Mouse (Mus musculus) limb, embryonic 14.5 days (tissue): ENCODE measurements around the gene Camk2g. TPM values are rescaled to one million over a fixed set of nuclear protein-coding genes. Genes with fewer than 3 reads are reported as not detected.

ENCODE experiments used
- ATAC-seq: fragments of 200-750 bp; cut with Nextera tagmentation; 2 replicates; pipeline ENCODE4 v1.8.0; 2017; ENCODE audit warnings: low read depth, moderate number of reproducible peaks, moderate TSS enrichment; ENCODE audit not compliant: low FRiP score
- DNase-seq: peaks from one replicate; pipeline ENCODE4 v3.0.0-alpha.2; 2015; ENCODE audit warnings: low spot score
- H3K27ac ChIP-seq: fragments of 300-500 bp; sonication (generic); replicated peaks from 2 replicates; pipeline ENCODE4 v1.5.1; 2014; ENCODE audit warnings: low read depth, mild to moderate bottlenecking, low read length, moderate library complexity, mixed read lengths
- H3K27me3 ChIP-seq: fragments of 300-500 bp; sonication (generic); 2 replicates; pipeline ENCODE4 v1.6.1; 2014; ENCODE audit warnings: low read length, mixed read lengths; ENCODE audit not compliant: control insufficient read depth, insufficient read depth
- H3K36me3 ChIP-seq: fragments of 300-500 bp; sonication (generic); 2 replicates; pipeline ENCODE4 v1.6.1; 2014; ENCODE audit warnings: mild to moderate bottlenecking, low read length, moderate library complexity, mixed read lengths; ENCODE audit not compliant: control insufficient read depth, insufficient read depth
- H3K4me1 ChIP-seq: fragments of 300-500 bp; sonication (generic); 2 replicates; pipeline ENCODE4 v1.6.1; 2014; ENCODE audit warnings: antibody characterized with exemption, low read length, mixed read lengths; ENCODE audit not compliant: control insufficient read depth, insufficient read depth
- H3K4me2 ChIP-seq: fragments of 300-500 bp; sonication (generic); replicated peaks from 2 replicates; pipeline ENCODE4 v1.6.1; 2014; ENCODE audit warnings: low read depth, mild to moderate bottlenecking, low read length, moderate library complexity; ENCODE audit not compliant: severe bottlenecking
- H3K4me3 ChIP-seq: fragments of 300-500 bp; sonication (generic); replicated peaks from 2 replicates; pipeline ENCODE4 v1.5.1; 2014; ENCODE audit warnings: low read length
- H3K9ac ChIP-seq: fragments of 300-500 bp; sonication (generic); 2 replicates; pipeline ENCODE4 v1.6.1; 2014; ENCODE audit warnings: mild to moderate bottlenecking, low read depth, low read length, moderate library complexity; ENCODE audit not compliant: severe bottlenecking
- H3K9me3 ChIP-seq: fragments of 300-500 bp; sonication (generic); 2 replicates; pipeline ENCODE4 v1.6.1; 2016; ENCODE audit warnings: low read length; ENCODE audit not compliant: control insufficient read depth
- POLR2A ChIP-seq: fragments of 200-500 bp; IDR thresholded peaks from 2 replicates; pipeline ENCODE4 v1.8.0; 2012; ENCODE audit warnings: inconsistent platforms, mild to moderate bottlenecking, moderate library complexity, borderline replicate concordance; ENCODE audit not compliant: insufficient read depth, insufficient read length; ENCODE audit errors: extremely low read depth
- WGBS: fragments of 180-500 bp; shearing (Covaris S2); extraction: QIAGEN DNeasy Blood & Tissue Kit; methylation state at CpG from one replicate; pipeline ENCODE4 v1.1.7; 2014; 5-methylcytosine and 5-hydroxymethylcytosine counted together
- polyA plus RNA-seq, 2 experiments: library from polyadenylated mRNA; depleted of rRNA in 1 of 2; stranded (reverse) in 1 of 2; unstranded in 1 of 2; fragments of >200 nt; fragmentation: Nextera tagmentation in 1 of 2; extraction: Ambion mirVana in 1 of 2; gene quantifications; 2 replicates each; pipeline versions ENCODE4 v1.2.1 to v1.2.3; 2012 to 2014

Camk2g gene
- polyA plus RNA-seq (2012; rRNA removed) (58.2 and 58.4 TPM in 2 replicates), polyA plus RNA-seq (2014; fragmentation: Nextera tagmentation; extraction: Ambion mirVana) (58.0 and 60.5 TPM in 2 replicates)

DNA sequence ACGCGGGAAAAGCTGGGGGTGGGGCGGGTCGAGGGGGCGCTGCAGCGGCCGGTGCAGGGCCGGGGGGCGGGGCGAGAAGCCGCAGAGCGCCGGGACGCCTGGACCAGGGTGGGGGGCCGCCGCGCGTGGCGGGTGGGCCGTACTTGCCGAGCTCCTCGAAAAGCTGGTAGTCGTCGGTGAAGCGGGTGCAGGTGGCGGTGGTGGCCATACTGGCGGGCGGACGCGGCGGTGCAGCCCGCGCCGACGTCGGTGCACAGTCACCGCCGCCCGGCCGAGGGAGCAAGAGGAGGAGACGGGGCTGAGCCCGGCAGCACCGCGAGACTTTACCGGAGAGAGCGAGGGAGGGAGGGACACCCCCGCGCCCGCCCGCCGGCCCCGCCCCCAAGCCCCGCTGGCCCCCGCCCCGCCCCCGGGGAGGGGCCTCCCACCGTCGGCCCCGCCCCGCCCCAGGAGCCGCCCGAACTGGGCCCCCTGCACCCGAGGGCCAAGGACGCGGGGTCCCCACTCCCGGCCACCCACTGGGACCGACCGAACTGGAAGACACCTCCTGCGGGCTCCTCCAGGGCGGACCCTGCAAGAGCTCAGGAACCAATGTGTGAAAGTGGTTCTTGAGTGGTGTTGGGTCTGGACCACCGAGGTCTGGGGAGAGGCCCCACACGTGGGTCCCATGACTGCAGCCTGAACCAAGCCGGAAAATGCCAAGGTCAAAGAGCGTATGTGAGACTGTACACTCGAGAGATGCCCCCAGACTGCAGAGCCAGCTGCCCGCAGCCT, at the start of gene Camk2g:
Camk2g (minus strand) TSS at position 331 of the 774 bp plus-strand sequence.
- H3K27me3 ChIP-seq: no peaks in the 10 kb centered on the region
- WGBS: 0% methylated on average over 39 of the region's 76 CpGs
- peak within 1 kb of the TSS; percentile 65 for H3K27ac ChIP-seq
- peak within 1 kb of the TSS; percentile 78 for H3K9ac ChIP-seq
- H3K4me2 ChIP-seq: peak within 1 kb of the TSS; percentile 91
- DNase-seq (peak; percentile 87), ATAC-seq (peak; percentile 93)
- peak within 1 kb of the TSS; percentile 81 for H3K4me3 ChIP-seq
- no peak for TF ChIP-seq POLR2A
- H3K9me3 ChIP-seq: no peaks in the 10 kb centered on the region
- peaks cover 27% of the 10 kb centered on the region for H3K36me3 ChIP-seq
- H3K4me1 ChIP-seq: peaks cover 23% of the 10 kb centered on the region

DNA sequence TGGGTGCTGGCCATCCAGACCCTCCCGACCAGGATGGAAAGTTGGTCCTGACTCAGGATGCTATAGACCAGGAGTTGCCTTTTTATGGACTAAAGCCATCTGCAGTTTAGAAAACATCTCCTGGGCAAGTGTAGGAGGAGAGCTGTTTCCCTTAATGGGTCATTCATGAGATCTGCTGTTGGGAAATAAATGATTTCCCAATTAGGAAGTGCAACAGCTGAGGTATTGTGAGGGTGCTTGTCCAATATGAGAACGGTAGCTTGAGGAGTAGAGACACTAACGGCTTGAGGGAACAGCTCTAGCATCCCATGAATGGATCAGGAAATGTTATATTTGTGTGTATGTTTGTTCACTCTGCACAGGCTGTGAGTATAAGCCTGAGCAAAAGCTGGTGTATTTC, 48.7 kb upstream of the Camk2g start:
- H3K27ac ChIP-seq: no peak overlapping the region
- DNase-seq (no peak), ATAC-seq (no peak)
- TF ChIP-seq POLR2A: no peak
- no peak overlapping the region for H3K4me3 ChIP-seq
- 83% methylated on average over 3 of the region's 3 CpGs for WGBS
- no peaks in the 10 kb centered on the region for H3K9me3 ChIP-seq
- H3K27me3 ChIP-seq: no peaks in the 10 kb centered on the region
- peaks cover 3% of the 10 kb centered on the region for H3K4me1 ChIP-seq
- no peak overlapping the region for H3K9ac ChIP-seq
- H3K4me2 ChIP-seq: no peak overlapping the region
- H3K36me3 ChIP-seq: 0 out of 2 replicates have a peak, but pooled peaks cover 3% of the 10 kb centered on the region

DNA sequence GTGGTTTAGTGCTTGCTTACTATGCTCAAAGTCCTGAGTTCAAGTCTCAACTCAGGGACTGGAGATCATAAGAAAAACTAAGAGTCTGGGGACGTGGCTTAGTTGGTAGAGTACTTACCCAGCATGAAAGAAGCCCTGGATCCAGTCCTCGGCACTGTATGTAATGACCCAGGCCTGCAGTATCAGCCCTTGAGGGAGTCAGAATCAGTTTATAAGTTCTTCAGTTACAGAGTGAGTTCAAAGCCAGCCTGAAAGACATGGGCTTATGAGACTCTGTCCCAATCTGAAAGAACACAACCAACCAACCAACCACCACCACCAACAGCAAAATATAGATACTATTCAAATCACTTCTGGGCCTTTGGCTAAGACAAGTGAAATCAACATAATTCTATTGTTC, 47.6 kb upstream of the Camk2g start:
- H3K4me1 ChIP-seq: peaks cover 6% of the 10 kb centered on the region
- DNase-seq (no peak), ATAC-seq (no peak)
- no peaks in the 10 kb centered on the region for H3K9me3 ChIP-seq
- no peak overlapping the region for H3K9ac ChIP-seq
- H3K27me3 ChIP-seq: no peaks in the 10 kb centered on the region
- TF ChIP-seq POLR2A: no peak
- H3K36me3 ChIP-seq: 0 out of 2 replicates have a peak, but pooled peaks cover 3% of the 10 kb centered on the region
- no peak overlapping the region for H3K4me2 ChIP-seq
- no peak overlapping the region for H3K4me3 ChIP-seq
- WGBS: 79% methylated on average over 2 of the region's 2 CpGs
- H3K27ac ChIP-seq: no peak overlapping the region

DNA sequence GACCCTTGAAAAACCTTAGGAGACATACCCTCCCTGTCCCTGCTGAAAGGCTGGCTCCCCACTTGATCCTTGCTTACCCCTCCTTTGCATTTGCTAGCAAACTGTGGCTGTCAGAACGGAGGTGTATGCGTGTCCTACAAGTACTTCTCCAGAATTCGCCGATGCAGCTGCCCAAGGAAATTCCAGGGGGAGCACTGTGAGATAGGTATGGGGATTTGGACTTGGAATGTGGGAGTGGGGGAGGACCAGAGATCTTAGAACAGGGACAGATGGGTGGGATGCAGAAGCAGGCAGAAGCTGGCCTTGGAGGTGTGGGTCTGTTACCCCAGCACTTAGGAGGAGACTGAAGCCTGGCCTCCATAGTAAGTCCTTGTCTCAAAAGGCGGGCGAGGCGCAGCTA, 43.8 kb upstream of the Camk2g start:
- 66% methylated on average over 7 of the region's 7 CpGs for WGBS
- Histone ChIP-seq H3K36me3 (0 out of 2 replicates have a peak, but pooled peaks cover 3% of the 10 kb centered on the region), H3K4me1 (peaks cover 3% of the 10 kb centered on the region; the same call in 1 of the 2 replicates), H3K27me3 (no peaks in the 10 kb centered on the region), H3K27ac (no peak overlapping the region), H3K9me3 (no peaks in the 10 kb centered on the region), H3K9ac (no peak overlapping the region), H3K4me3 (peak overlapping the region; percentile 41; the same call in 1 of the 2 replicates), H3K4me2 (0 out of 2 replicates have a peak overlapping the region, but pooled peaks have one; percentile 76)
- DNase-seq (no peak), ATAC-seq (no peak)
- TF ChIP-seq POLR2A: no peak

DNA sequence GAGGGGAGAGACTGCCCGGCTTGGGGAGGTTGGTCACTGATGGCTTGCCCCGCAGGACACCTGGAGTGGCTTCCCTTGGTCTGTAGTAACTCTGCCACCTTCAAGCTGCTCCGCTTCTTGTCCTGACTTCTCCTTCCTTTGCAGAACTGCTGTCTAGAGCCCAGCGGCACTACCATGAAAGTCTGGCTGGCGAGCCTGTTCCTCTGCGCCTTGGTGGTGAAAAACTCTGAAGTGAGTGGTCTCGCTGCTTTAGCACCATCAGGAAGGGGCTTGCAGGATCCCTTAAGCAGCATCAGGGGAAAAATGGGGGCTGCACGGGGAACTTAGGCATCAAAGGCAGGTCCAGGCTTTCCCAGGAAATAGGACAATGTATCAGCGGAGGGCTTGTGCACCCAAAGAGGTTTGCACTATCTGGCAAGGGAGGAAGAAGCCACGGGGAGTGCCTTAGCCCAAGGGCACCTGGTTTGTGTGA, 43.1 kb upstream of the Camk2g start:
- DNase-seq (no peak), ATAC-seq (0 out of 2 replicates have a peak, but pooled peaks have one; percentile 42)

More for the DNA sequence above, 43.1 kb upstream of the Camk2g start:
- H3K9me3 ChIP-seq: no peaks in the 10 kb centered on the region
- no peaks in the 10 kb centered on the region for H3K27me3 ChIP-seq
- 0 out of 2 replicates have a peak, but pooled peaks cover 3% of the 10 kb centered on the region for H3K36me3 ChIP-seq
- peak overlapping the region; percentile 41 for H3K4me3 ChIP-seq
- H3K4me2 ChIP-seq: peak overlapping the region; percentile 76
- peaks cover 3% of the 10 kb centered on the region; the same call in 1 of the 2 replicates for H3K4me1 ChIP-seq
- no peak for TF ChIP-seq POLR2A
- peak overlapping the region; percentile 65 for H3K9ac ChIP-seq
- 3% methylated on average over 10 of the region's 10 CpGs for WGBS
- no peak overlapping the region for H3K27ac ChIP-seq
